In the genomic region with DNA sequence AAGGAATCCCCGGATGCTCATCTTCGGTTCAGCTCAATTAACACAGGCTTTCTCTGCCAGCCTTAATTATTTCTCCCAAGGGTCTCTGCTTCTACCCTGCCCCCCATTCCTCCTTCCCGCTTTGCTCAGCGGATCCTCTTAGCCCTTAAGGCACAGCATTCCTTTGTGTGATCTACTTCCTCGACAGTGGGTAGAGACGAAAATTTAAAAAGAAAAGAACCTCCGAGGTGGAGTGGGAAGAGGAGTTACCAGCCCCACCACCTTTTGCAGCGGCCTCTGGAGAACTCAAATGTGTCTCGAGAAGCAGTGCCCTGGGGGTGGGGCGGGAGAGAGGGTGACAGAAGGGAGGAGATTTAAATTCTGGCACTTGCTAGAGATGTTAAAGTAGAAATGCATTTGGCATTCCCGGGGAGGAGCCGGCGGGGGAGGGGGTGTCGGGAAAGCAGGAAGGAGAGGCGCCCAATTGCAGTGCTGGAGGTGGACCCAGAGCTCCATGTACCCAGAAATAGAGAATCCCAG, we compare ENCODE assay signal across 8 mouse cellular contexts. TPM values are rescaled to one million over a fixed set of nuclear protein-coding genes. Genes with fewer than 3 reads are reported as not detected.
A peak's percentile ranks its signal among the peaks of the same experiment; 100 is the strongest.
DNase-seq lines count a peak whose midpoint lies in the region; ATAC-seq and TF ChIP-seq lines count a peak whose summit lies in the region.

No protein-coding gene starts in this region.

- 13% methylated on average over 15 of the region's 15 CpGs for WGBS in intestine, postnatal 0 days
- under 1% methylated on average over 15 of the region's 15 CpGs for WGBS in midbrain, embryonic 11.5 days

- H3K4me1 ChIP-seq in intestine, postnatal 0 days (replicated peaks; ENCODE audit: control insufficient read depth, insufficient read depth, low read length), result no peaks in the 10 kb centered on the region
- peaks cover 25% of the 10 kb centered on the region for H3K4me1 ChIP-seq in midbrain, embryonic 11.5 days (ENCODE audit: control insufficient read depth, insufficient read depth, low read length)

- TF ChIP-seq CTCF in intestine, postnatal 0 days (IDR thresholded peaks at IDR 0.05; ENCODE audit: low read depth), result no peak

- H3K9ac ChIP-seq in intestine, postnatal 0 days (ENCODE audit: low read depth, low read length), result no peak overlapping the region
- H3K9ac ChIP-seq in midbrain, embryonic 11.5 days (ENCODE audit: low read length), result peak overlapping the region; percentile 62

- peak overlapping the region; percentile 31 for H3K4me3 ChIP-seq in intestine, postnatal 0 days (ENCODE audit: low read depth, low read length)
- H3K4me3 ChIP-seq in midbrain, embryonic 11.5 days (ENCODE audit: low read depth, low read length), result peak overlapping the region; percentile 27

- H3K9me3 ChIP-seq in intestine, postnatal 0 days (ENCODE audit: control insufficient read depth), result no peaks in the 10 kb centered on the region
- H3K9me3 ChIP-seq in midbrain, embryonic 11.5 days (ENCODE audit: control insufficient read depth, low read length), result no peaks in the 10 kb centered on the region

- no peak for ATAC-seq in intestine, postnatal 0 days
- ATAC-seq in midbrain, embryonic 11.5 days (ENCODE audit: low FRiP score), result peak; percentile 45
- ATAC-seq in inflammation-experienced regulatory T-cells, adult 6 months, result no peak

- peak overlapping the region; percentile 64 for H3K4me2 ChIP-seq in intestine, postnatal 0 days (replicated peaks; ENCODE audit: low read depth)
- H3K4me2 ChIP-seq in midbrain, embryonic 11.5 days, result peak overlapping the region; percentile 61

- no peaks in the 10 kb centered on the region; the same call in 1 of the 2 replicates for H3K27me3 ChIP-seq in intestine, postnatal 0 days (replicated peaks; ENCODE audit: control insufficient read depth, insufficient read depth, low read length)
- H3K27me3 ChIP-seq in midbrain, embryonic 11.5 days (ENCODE audit: control insufficient read depth, insufficient read depth, low read length), result no peaks in the 10 kb centered on the region

- H3K36me3 ChIP-seq in intestine, postnatal 0 days (ENCODE audit: control insufficient read depth, insufficient read depth), result no peaks in the 10 kb centered on the region
- H3K36me3 ChIP-seq in midbrain, embryonic 11.5 days (ENCODE audit: control insufficient read depth, insufficient read depth, low read length), result no peaks in the 10 kb centered on the region

- H3K27ac ChIP-seq in intestine, postnatal 0 days (ENCODE audit: low read depth, low read length), result no peak overlapping the region
- H3K27ac ChIP-seq in midbrain, embryonic 11.5 days (ENCODE audit: low read depth, low read length), result peak overlapping the region; percentile 59; the same call in 1 of the 2 replicates

- peak; percentile 85 for DNase-seq in adrenal gland, postnatal 14 days
- DNase-seq in cerebellum, postnatal 25 days, result peak; percentile 52 to 74
- peak; percentile 87 to 88 for DNase-seq in frontal cortex, postnatal 36 days (ENCODE audit: low spot score in 2 of 2)
- DNase-seq in left cerebral cortex, postnatal 4 days, result peak; percentile 83
- peak; percentile 89 for DNase-seq in midbrain, embryonic 11.5 days (ENCODE audit: low spot score, missing footprints)
- peak; percentile 82 for DNase-seq in telencephalon, adult 2 months (ENCODE audit: low read depth, low spot score)

- intact Hi-C loops in left cerebral cortex, postnatal 4 days (cut with DNase I), result no loop called here

RNA-seq across cellular contexts. Expression of a gene that starts 27.4 kb away (rescaled TPM):
- 27.4 and 33.5 TPM in 2 replicates for total RNA-seq in adrenal gland, postnatal 14 days (2021)
- 4.0 and 4.4 TPM in 2 replicates for polyA plus RNA-seq in intestine, postnatal 0 days (2015; fragmentation: Nextera tagmentation; extraction: Ambion mirVana)
- 10 to 100 TPM; 28.0 to 28.5 TPM for total RNA-seq in left cerebral cortex, postnatal 4 days (2021)
- polyA plus RNA-seq in midbrain, embryonic 11.5 days (2014; fragmentation: Nextera tagmentation; extraction: Ambion mirVana), result 5.7 and 6.6 TPM in 2 replicates
- 10 to 100 TPM; 13.8 to 15.1 (median 14.3) TPM for polyA plus RNA-seq in inflammation-experienced regulatory T-cells, adult 6 months (2017; shearing (Covaris generic))

RNA-seq across cellular contexts. Expression of a gene that starts 34.5 kb away (rescaled TPM):
- total RNA-seq in adrenal gland, postnatal 14 days (2021), result 158 and 194 TPM in 2 replicates
- polyA plus RNA-seq in intestine, postnatal 0 days (2015; fragmentation: Nextera tagmentation; extraction: Ambion mirVana), result 106 and 124 TPM in 2 replicates
- total RNA-seq in left cerebral cortex, postnatal 4 days (2021), result 10 to 100 TPM; 39.5 to 40.2 TPM
- 17.1 and 18.7 TPM in 2 replicates for polyA plus RNA-seq in midbrain, embryonic 11.5 days (2014; fragmentation: Nextera tagmentation; extraction: Ambion mirVana)
- 1 to 10 TPM; 9.3 to 9.7 (median 9.4) TPM for polyA plus RNA-seq in inflammation-experienced regulatory T-cells, adult 6 months (2017; shearing (Covaris generic))
